Mouse (Mus musculus) CH12.LX (cell line): ENCODE data around the gene Mpp5. TPM values are rescaled to one million over a fixed set of nuclear protein-coding genes. Genes with fewer than 3 reads are reported as not detected.
A peak's percentile ranks its signal among the peaks of the same experiment; 100 is the strongest.

Source experiments
- DNase-seq: peaks from one replicate; pipeline ENCODE4 v3.0.0-alpha.2; 2013; ENCODE audit errors: extremely low read depth
- H3K27ac ChIP-seq: 2 replicates; pipeline ENCODE4 v1.5.1; 2012; ENCODE audit warnings: low read depth, mild to moderate bottlenecking, control low read depth, moderate library complexity; ENCODE audit not compliant: insufficient read depth
- H3K27me3 ChIP-seq: replicated peaks from 2 replicates; pipeline ENCODE3; 2012; ENCODE audit warnings: inconsistent platforms
- H3K36me3 ChIP-seq, 2 experiments: replicated peaks in 1 of 2; 2 replicates each; pipeline versions ENCODE3 to v1.6.1; 2012; ENCODE audit warnings: inconsistent platforms in 1 of 2, low read length in 1 of 2, mild to moderate bottlenecking in 1 of 2, mixed read lengths in 1 of 2, moderate library complexity in 1 of 2; ENCODE audit not compliant: control insufficient read depth in 1 of 2, insufficient read depth in 1 of 2
- H3K4me1 ChIP-seq, 2 experiments: 2 replicates each; pipeline ENCODE4 v1.6.1; 2012; ENCODE audit warnings: inconsistent platforms in 1 of 2, moderate library complexity in 1 of 2; ENCODE audit not compliant: insufficient read depth in 2 of 2, control insufficient read depth in 1 of 2
- H3K4me2 ChIP-seq: 2 replicates; pipeline ENCODE4 v1.6.1; 2012; ENCODE audit warnings: low read depth, mild to moderate bottlenecking, control low read depth; ENCODE audit not compliant: poor library complexity, insufficient read depth, severe bottlenecking
- H3K4me3 ChIP-seq, 3 experiments: fragments of 150-350 bp in 1 of 3; sonication (generic) in 1 of 3; replicated peaks in 1 of 3; 2 replicates each; pipeline versions ENCODE3 to v1.5.1; 2011 to 2012; ENCODE audit warnings: low read depth in 2 of 3, low read length in 2 of 3, mild to moderate bottlenecking in 2 of 3, moderate library complexity in 2 of 3, control low read depth in 1 of 3, improper control_type of control experiment in 1 of 3, inconsistent platforms in 1 of 3, mixed read lengths in 1 of 3; ENCODE audit not compliant: poor library complexity in 1 of 3
- H3K79me2 ChIP-seq: replicated peaks from 2 replicates; pipeline ENCODE4 v1.6.1; 2012; ENCODE audit warnings: mild to moderate bottlenecking, moderate library complexity; ENCODE audit not compliant: control insufficient read depth, poor library complexity, insufficient read depth, severe bottlenecking; ENCODE audit errors: extremely low read depth
- H3K9ac ChIP-seq: 2 replicates; pipeline ENCODE4 v1.6.1; 2012; ENCODE audit warnings: low read depth, mild to moderate bottlenecking, control low read depth, moderate library complexity; ENCODE audit not compliant: insufficient read depth
- H3K9me3 ChIP-seq: replicated peaks from 2 replicates; pipeline ENCODE3; 2012; ENCODE audit warnings: low read length, inconsistent platforms, mixed read lengths
- CHD2 ChIP-seq: IDR thresholded peaks from 2 replicates; pipeline ENCODE4 v1.6.1; 2011; ENCODE audit warnings: low read length, improper control_type of control experiment
- CTCF ChIP-seq, 2 experiments: IDR thresholded peaks in 1 of 2; conservative IDR thresholded peaks in 1 of 2; 2 replicates each; pipeline ENCODE4 v1.5.1; 2011 to 2012; ENCODE audit warnings: low read depth in 2 of 2, low read length in 2 of 2, improper control_type of control experiment in 1 of 2, inconsistent platforms in 1 of 2, mild to moderate bottlenecking in 1 of 2, moderate library complexity in 1 of 2
- JUN ChIP-seq: IDR thresholded peaks from 2 replicates; pipeline ENCODE4 v1.6.1; 2011; ENCODE audit warnings: low read depth, mild to moderate bottlenecking, low read length, improper control_type of control experiment, moderate library complexity; ENCODE audit not compliant: insufficient read depth
- MAX ChIP-seq: IDR thresholded peaks from 2 replicates; pipeline ENCODE4 v1.6.1; 2011; ENCODE audit warnings: low read length, improper control_type of control experiment
- MAZ ChIP-seq: IDR thresholded peaks from 2 replicates; pipeline ENCODE4 v1.6.1; 2012; ENCODE audit warnings: low read depth, mild to moderate bottlenecking, inconsistent platforms, low read length, improper control_type of control experiment, moderate library complexity
- NRF1 ChIP-seq: IDR thresholded peaks from 2 replicates; pipeline ENCODE4 v1.6.1; 2014; ENCODE audit warnings: low read depth, mild to moderate bottlenecking, inconsistent platforms, low read length, improper control_type of control experiment, moderate library complexity
- POLR2A ChIP-seq: IDR thresholded peaks from 2 replicates; pipeline ENCODE4 v1.6.1; 2011; ENCODE audit warnings: low read depth, mild to moderate bottlenecking, improper control_type of control experiment, low read length
- TCF12 ChIP-seq: IDR thresholded peaks from 2 replicates; pipeline ENCODE4 v1.6.1; 2014; ENCODE audit warnings: low read depth, mild to moderate bottlenecking, inconsistent platforms, low read length, improper control_type of control experiment
- ZMIZ1 ChIP-seq: IDR thresholded peaks from 2 replicates; pipeline ENCODE4 v1.6.1; 2012; ENCODE audit warnings: low read depth, mild to moderate bottlenecking, inconsistent platforms, low read length, improper control_type of control experiment
- dilution Hi-C: fragments of 300-500 bp; cut with MboI; formaldehyde crosslinking; loops from 2 replicates; pipeline ENCODE4 v1.14.3; 2020; ENCODE audit warnings: low sequenced_read_pairs; ENCODE audit not compliant: extremely low pct_unique_long_range_greater_than_20kb, extremely low pct_ligation_motif_present
- in situ Hi-C: fragments of 300-500 bp; cut with MboI; formaldehyde crosslinking; loops from 3 replicates; pipeline ENCODE4 v1.14.3; 2019; ENCODE audit warnings: low sequenced_read_pairs, low pct_ligation_motif_present, low pct_unique_long_range_greater_than_20kb, mixed read lengths
- polyA plus RNA-seq: library from polyadenylated mRNA; unstranded; fragments of >175 nt; gene quantifications from 2 replicates; pipeline ENCODE4 v1.2.1, GENCODE M21; 2012; ENCODE audit warnings: low read depth; ENCODE audit not compliant: insufficient read length
- total RNA-seq, 2 experiments: library from RNA; depleted of rRNA; stranded (reverse); fragments of 300-350 nt in 1 of 2; fragments of >200 nt in 1 of 2; gene quantifications; 2 replicates each; pipeline ENCODE4 v1.2.3; 2012 to 2014

The Mpp5 gene
- total and polyA plus RNA-seq, 3 experiments: 9.9 to 14.2 (median 13.6) TPM

- peak overlapping the region; percentile 36 for H3K27ac ChIP-seq
- H3K9me3 ChIP-seq: no peaks in the 10 kb centered on the region
- H3K9ac ChIP-seq: peak overlapping the region; percentile 70
- TF ChIP-seq NRF1: no peak
- TF ChIP-seq MAZ: no peak
- TF ChIP-seq MAX: peak; percentile 1; the same call in 1 of the 2 replicates
- no peak for TF ChIP-seq JUN
- H3K4me3 ChIP-seq: peak overlapping the region; percentile 73 to 92 (median 85)
- dilution Hi-C loops (no loop called here), in situ Hi-C loops (loop anchor here (25.0 kb wide), 1 partner anchor 650 kb away; no protein-coding TSS in a partner anchor)
- H3K4me2 ChIP-seq: no peak overlapping the region
- no peaks in the 10 kb centered on the region for H3K27me3 ChIP-seq
- peaks cover 55% of the 10 kb centered on the region for H3K79me2 ChIP-seq
- DNase-seq: no peak
- peaks cover 7 to 34% of the 10 kb centered on the region in 2 experiments for H3K36me3 ChIP-seq
- peaks cover 7 to 45% of the 10 kb centered on the region in 2 experiments; a peak in 3 of 4 replicates for H3K4me1 ChIP-seq
Measured at GRCm38 (mm10) chr12:78862254-78862730, 113.6 kb downstream of the Mpp5 start.

- DNase-seq: peak; percentile 42
- H3K27me3 ChIP-seq: no peaks in the 10 kb centered on the region
- TF ChIP-seq CTCF (conservative IDR thresholded peaks at IDR 0.05 in 1 of 2, IDR thresholded peaks at IDR 0.05 in 1 of 2; ENCODE audit: low read depth in 2 of 2, low read length in 2 of 2) (peak in 1 of 2 experiments; percentile 40; a peak in 2 of 4 replicates), POLR2A (no peak)
- H3K4me3 ChIP-seq: no peak overlapping the region
- dilution Hi-C loops: no loop called here
- H3K9me3 ChIP-seq: no peaks in the 10 kb centered on the region
- no peak overlapping the region for H3K4me2 ChIP-seq
- H3K79me2 ChIP-seq: peaks cover 67% of the 10 kb centered on the region
- no peak overlapping the region for H3K27ac ChIP-seq
- H3K4me1 ChIP-seq: peaks cover 2 to 27% of the 10 kb centered on the region in 2 experiments; a peak in 2 of 4 replicates
- peaks cover 22 to 52% of the 10 kb centered on the region in 2 experiments for H3K36me3 ChIP-seq
- no peak overlapping the region for H3K9ac ChIP-seq
- in situ Hi-C loops: loop anchor here (25.0 kb wide), 1 partner anchor 653 kb away; no protein-coding TSS in a partner anchor
Measured at GRCm38 (mm10) chr12:78865434-78865833, 116.7 kb downstream of the Mpp5 start.

GRCm38 (mm10) chr12:78868115-78868514, 119.4 kb downstream of the Mpp5 start:
- DNase-seq: no peak
- Histone ChIP-seq H3K27me3 (no peaks in the 10 kb centered on the region), H3K9ac (no peak overlapping the region), H3K79me2 (peaks cover 61% of the 10 kb centered on the region), H3K4me2 (no peak overlapping the region), H3K4me1 (peaks cover 2 to 25% of the 10 kb centered on the region in 2 experiments; a peak in 2 of 4 replicates), H3K27ac (no peak overlapping the region), H3K4me3 (no peak overlapping the region), H3K36me3 (peaks cover 32 to 70% of the 10 kb centered on the region in 2 experiments), H3K9me3 (no peaks in the 10 kb centered on the region)
- dilution Hi-C loops: no loop called here
- in situ Hi-C loops: loop anchor here (25.0 kb wide), 1 partner anchor 656 kb away; no protein-coding TSS in a partner anchor
- TF ChIP-seq TCF12: no peak
- TF ChIP-seq CHD2: no peak
- no peak for TF ChIP-seq ZMIZ1
- no peak for TF ChIP-seq POLR2A
